Mouse (Mus musculus): ENCODE results near the gene Btbd9. TPM values are rescaled to one million over a fixed set of nuclear protein-coding genes. Genes with fewer than 3 reads are reported as not detected.
"Not testable (repeated sequence)": the region's sequence is repeated elsewhere in the genome, so short reads cannot be mapped to it uniquely, and the experiment has no call there.

The Btbd9 gene
- polyA plus RNA-seq, 1 experiment from 2014 or later = 139 TPM

DNA sequence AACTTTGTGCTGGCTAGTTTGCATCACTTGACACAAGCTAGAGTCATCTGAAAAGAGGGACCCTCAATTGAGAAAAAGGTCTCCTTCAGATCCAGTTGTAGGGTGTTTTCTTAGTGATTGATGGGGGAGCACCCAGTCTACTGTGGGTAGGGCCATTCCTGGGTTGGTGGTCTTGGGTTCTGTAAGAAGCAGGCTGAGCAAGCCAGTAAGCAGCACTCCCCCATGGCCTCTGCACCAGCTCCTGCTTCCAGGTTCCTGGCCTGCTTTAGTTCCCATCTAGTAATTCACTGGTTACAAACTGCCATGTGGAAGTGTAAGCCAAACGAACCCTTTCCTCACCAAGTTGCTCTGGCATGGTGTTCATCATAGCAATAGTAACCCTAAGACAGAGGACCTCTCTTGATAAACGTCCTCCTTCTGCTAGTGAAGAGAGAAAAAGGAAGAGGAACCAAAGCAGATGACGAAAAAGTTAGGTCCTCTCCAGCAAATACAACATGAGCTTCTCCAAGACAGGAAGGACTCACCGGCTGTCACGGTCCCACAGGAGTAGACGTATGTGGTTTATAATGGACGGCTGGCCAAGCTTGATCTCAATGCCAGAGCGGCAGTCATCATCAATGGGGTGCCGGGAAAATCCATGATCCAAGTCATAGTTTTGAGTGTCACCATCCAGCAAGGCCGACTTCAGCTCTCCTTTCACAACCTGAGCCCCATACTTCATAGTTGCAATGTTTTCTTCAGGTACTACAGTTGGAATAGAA lies 59.5 kb downstream of the Btbd9 start:
- no peak for ATAC-seq (ENCODE audit: low FRiP score, low read depth)
- H3K36me3 ChIP-seq = 0 out of 2 replicates have a peak, but pooled peaks cover 3% of the 10 kb centered on the region
- H3K27ac ChIP-seq (replicated peaks) = no peak overlapping the region
- H3K9me3 ChIP-seq = no peaks in the 10 kb centered on the region
- 94% methylated on average over 10 of the region's 10 CpGs for WGBS
- no peak overlapping the region for H3K4me2 ChIP-seq
- H3K27me3 ChIP-seq = no peaks in the 10 kb centered on the region
- H3K4me1 ChIP-seq (replicated peaks) = 0 out of 2 replicates have a peak, but pooled peaks cover 4% of the 10 kb centered on the region
- H3K4me3 ChIP-seq = no peak overlapping the region
- H3K9ac ChIP-seq = no peak overlapping the region

DNA sequence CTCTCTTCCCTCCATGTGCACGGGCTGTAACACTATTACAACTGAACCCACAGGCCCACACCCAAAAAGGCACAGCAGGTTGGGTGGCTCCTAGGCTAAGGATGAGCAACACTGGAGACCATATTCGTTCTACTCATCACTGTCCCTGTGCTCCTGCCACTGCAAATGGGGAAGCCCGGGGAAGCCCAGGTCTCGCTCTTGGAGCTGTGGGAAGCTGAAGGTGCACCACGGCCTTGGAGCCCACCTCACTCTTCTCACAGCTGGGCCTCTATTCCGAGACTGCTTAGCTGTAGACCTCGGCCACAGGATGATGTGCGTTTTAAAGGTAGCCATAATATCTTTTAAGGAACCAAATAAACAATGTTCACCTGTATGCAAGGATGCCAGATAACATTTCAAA lies 60.9 kb downstream of the Btbd9 start:
- Histone ChIP-seq H3K9ac (no peak overlapping the region), H3K4me3 (no peak overlapping the region), H3K4me1 (replicated peaks) (0 out of 2 replicates have a peak, but pooled peaks cover 4% of the 10 kb centered on the region), H3K27ac (replicated peaks) (no peak overlapping the region), H3K9me3 (no peaks in the 10 kb centered on the region), H3K27me3 (no peaks in the 10 kb centered on the region), H3K4me2 (no peak overlapping the region), H3K36me3 (0 out of 2 replicates have a peak, but pooled peaks cover 3% of the 10 kb centered on the region)
- ATAC-seq (ENCODE audit: low FRiP score, low read depth) = no peak
- WGBS = 95% methylated on average over 8 of the region's 8 CpGs

DNA sequence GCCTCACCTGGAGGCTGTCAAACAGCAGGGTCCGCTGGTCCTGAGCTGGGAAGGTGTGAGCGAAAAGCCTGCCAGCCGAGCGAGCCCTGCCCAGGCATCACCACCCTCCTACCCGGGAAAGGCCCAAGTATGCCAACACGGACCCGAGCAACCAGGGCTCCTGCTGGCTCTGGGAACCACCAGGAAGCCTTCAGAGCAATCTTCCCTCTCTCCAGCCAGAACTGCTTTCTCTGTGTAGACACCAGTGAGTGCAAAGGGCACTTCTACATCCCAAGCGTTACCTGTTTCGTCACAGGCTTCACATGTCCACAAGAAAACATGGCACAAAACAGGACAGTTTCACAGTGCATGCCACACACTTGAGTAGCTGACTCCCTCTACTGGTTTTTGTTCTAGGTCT lies 63.3 kb downstream of the Btbd9 start:
- 91% methylated on average over 9 of the region's 9 CpGs for WGBS
- Histone ChIP-seq H3K36me3 (0 out of 2 replicates have a peak, but pooled peaks cover 3% of the 10 kb centered on the region), H3K9me3 (no peaks in the 10 kb centered on the region), H3K4me2 (no peak overlapping the region), H3K27ac (replicated peaks) (no peak overlapping the region), H3K4me3 (no peak overlapping the region), H3K9ac (no peak overlapping the region), H3K4me1 (replicated peaks) (peaks cover 11% of the 10 kb centered on the region; the same call in 1 of the 2 replicates), H3K27me3 (no peaks in the 10 kb centered on the region)
- no peak for ATAC-seq (ENCODE audit: low FRiP score, low read depth)

GRCm38 (mm10) chr17:30512531-30512930 lies 63.8 kb downstream of the Btbd9 start:
- Histone ChIP-seq H3K4me3 (no peak overlapping the region), H3K4me1 (replicated peaks) (peaks cover 14% of the 10 kb centered on the region; the same call in 1 of the 2 replicates), H3K27me3 (no peaks in the 10 kb centered on the region), H3K36me3 (0 out of 2 replicates have a peak, but pooled peaks cover 3% of the 10 kb centered on the region), H3K27ac (replicated peaks) (no peak overlapping the region), H3K9me3 (no peaks in the 10 kb centered on the region), H3K9ac (no peak overlapping the region), H3K4me2 (no peak overlapping the region)
- WGBS = 90% methylated on average over 7 of the region's 7 CpGs
- ATAC-seq (ENCODE audit: low FRiP score, low read depth) = no peak

DNA sequence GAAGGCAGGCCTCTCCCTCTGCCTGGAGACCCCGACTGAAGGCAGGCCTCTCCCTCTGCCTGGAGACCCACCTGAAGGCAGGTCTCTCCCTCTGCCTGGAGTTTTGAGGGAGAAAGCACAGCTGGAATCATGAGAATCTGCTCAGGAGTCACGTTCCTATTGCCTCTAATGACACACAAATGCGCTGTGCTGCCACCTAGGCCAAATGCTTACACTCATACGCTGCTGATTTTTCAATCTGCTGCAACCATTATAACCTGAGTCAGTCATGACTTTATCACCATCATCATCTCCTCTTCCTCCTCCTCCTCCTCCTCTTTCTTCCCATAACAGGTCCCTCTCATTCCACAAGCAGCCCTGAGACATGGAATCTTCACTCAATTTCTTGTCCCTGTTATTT lies 64.3 kb downstream of the Btbd9 start:
- 53% methylated on average over 4 of the region's 4 CpGs for WGBS
- no peaks in the 10 kb centered on the region for H3K27me3 ChIP-seq

GRCm38 (mm10) chr17:30511399-30511798 lies 64.9 kb downstream of the Btbd9 start:
- H3K27me3 ChIP-seq = no peaks in the 10 kb centered on the region
- H3K4me2 ChIP-seq = no peak overlapping the region
- H3K9ac ChIP-seq = no peak overlapping the region
- H3K4me3 ChIP-seq = no peak overlapping the region
- no peak overlapping the region for H3K27ac ChIP-seq (replicated peaks)
- 66% methylated on average over 6 of the region's 6 CpGs for WGBS
- no peaks in the 10 kb centered on the region for H3K9me3 ChIP-seq
- no peaks in the 10 kb centered on the region for H3K36me3 ChIP-seq
- peaks cover 22% of the 10 kb centered on the region; the same call in 1 of the 2 replicates for H3K4me1 ChIP-seq (replicated peaks)
- ATAC-seq (ENCODE audit: low FRiP score, low read depth) = no peak

More for the DNA sequence above, 64.3 kb downstream of the Btbd9 start:
- Histone ChIP-seq H3K9ac (no peak overlapping the region), H3K36me3 (0 out of 2 replicates have a peak, but pooled peaks cover 3% of the 10 kb centered on the region), H3K4me1 (replicated peaks) (peaks cover 19% of the 10 kb centered on the region; the same call in 1 of the 2 replicates), H3K27ac (replicated peaks) (no peak overlapping the region), H3K4me3 (no peak overlapping the region), H3K4me2 (no peak overlapping the region), H3K9me3 (no peaks in the 10 kb centered on the region)
- no peak for ATAC-seq (ENCODE audit: low FRiP score, low read depth)

DNA sequence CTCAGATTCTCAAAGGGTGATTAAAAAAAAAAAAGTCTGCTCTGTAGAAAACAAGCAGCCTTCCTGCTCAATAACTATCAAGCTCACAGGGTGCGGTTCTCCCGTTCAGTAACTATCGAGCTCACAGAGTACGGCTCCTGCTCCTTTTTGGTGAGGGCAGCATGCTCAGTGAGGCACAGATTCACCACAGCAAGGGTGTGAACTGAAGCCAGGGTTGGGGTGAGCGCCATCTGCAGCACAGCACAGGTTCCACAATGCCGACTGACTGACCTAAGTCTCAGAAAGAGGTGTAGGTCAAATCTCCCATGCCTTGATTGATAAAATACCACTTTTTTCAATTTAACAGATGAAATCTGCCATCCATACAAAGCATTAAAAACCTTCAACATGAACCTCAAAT lies 66.1 kb downstream of the Btbd9 start:
- Histone ChIP-seq H3K9me3 (no peaks in the 10 kb centered on the region), H3K4me1 (replicated peaks) (peaks cover 22% of the 10 kb centered on the region; the same call in 1 of the 2 replicates)

GRCm38 (mm10) chr17:30509646-30510045 lies 66.6 kb downstream of the Btbd9 start:
- 85% methylated on average over 6 of the region's 6 CpGs for WGBS
- no peaks in the 10 kb centered on the region for H3K9me3 ChIP-seq
- no peak overlapping the region for H3K27ac ChIP-seq (replicated peaks)
- H3K4me2 ChIP-seq = no peak overlapping the region
- no peak overlapping the region for H3K4me3 ChIP-seq
- no peak for ATAC-seq (ENCODE audit: low FRiP score, low read depth)
- H3K27me3 ChIP-seq = no peaks in the 10 kb centered on the region
- H3K4me1 ChIP-seq (replicated peaks) = peaks cover 22% of the 10 kb centered on the region; the same call in 1 of the 2 replicates
- H3K9ac ChIP-seq = no peak overlapping the region
- 0 out of 2 replicates have a peak, but pooled peaks cover under 1% of the 10 kb centered on the region for H3K36me3 ChIP-seq

More for the DNA sequence above, 66.1 kb downstream of the Btbd9 start:
- Histone ChIP-seq H3K4me3 (no peak overlapping the region), H3K27ac (replicated peaks) (no peak overlapping the region), H3K36me3 (no peaks in the 10 kb centered on the region), H3K4me2 (no peak overlapping the region), H3K27me3 (no peaks in the 10 kb centered on the region), H3K9ac (no peak overlapping the region)
- WGBS = 57% methylated on average over 6 of the region's 6 CpGs
- no peak for ATAC-seq (ENCODE audit: low FRiP score, low read depth)

GRCm38 (mm10) chr17:30507636-30508576 lies 68.4 kb downstream of the Btbd9 start:
- H3K27ac ChIP-seq (replicated peaks) = peak overlapping the region; percentile 25; the same call in 1 of the 2 replicates

DNA sequence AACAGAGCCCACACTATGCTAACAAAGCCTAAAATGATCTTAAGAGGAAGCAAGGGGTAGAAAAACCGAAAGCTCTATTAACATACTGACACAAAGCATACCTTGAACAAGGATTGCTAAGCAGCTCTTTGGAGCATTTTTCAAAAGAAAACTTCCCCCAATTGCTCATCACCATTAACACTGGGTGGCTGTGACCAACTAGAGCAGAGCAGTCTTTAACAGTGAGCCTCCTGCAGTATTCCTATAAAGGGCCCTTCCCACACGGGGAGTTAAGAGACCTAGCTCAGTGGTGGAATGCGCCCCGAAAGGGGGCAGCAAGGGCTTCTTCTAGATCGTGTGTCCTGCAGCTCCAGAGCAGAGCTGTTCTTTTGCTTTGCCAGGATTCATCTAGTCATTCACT lies 69.4 kb downstream of the Btbd9 start:
- H3K27ac ChIP-seq (replicated peaks) = peak overlapping the region; percentile 25; the same call in 1 of the 2 replicates
- 35% methylated on average over 5 of the region's 5 CpGs for WGBS
- peaks cover 20% of the 10 kb centered on the region; the same call in 1 of the 2 replicates for H3K4me1 ChIP-seq (replicated peaks)
- no peak overlapping the region for H3K4me3 ChIP-seq
- ATAC-seq (ENCODE audit: low FRiP score, low read depth) = no peak
- no peak overlapping the region for H3K4me2 ChIP-seq
- H3K27me3 ChIP-seq = no peaks in the 10 kb centered on the region
- no peak overlapping the region for H3K9ac ChIP-seq
- 0 out of 2 replicates have a peak, but pooled peaks cover 3% of the 10 kb centered on the region for H3K36me3 ChIP-seq
- no peaks in the 10 kb centered on the region for H3K9me3 ChIP-seq

More at GRCm38 (mm10) chr17:30507636-30508576, 68.4 kb downstream of the Btbd9 start:
- no peak overlapping the region for H3K4me3 ChIP-seq
- WGBS = 67% methylated on average over 9 of the region's 9 CpGs
- no peak for ATAC-seq (ENCODE audit: low FRiP score, low read depth)
- no peak overlapping the region for H3K9ac ChIP-seq
- no peaks in the 10 kb centered on the region for H3K9me3 ChIP-seq
- H3K4me1 ChIP-seq (replicated peaks) = peaks cover 22% of the 10 kb centered on the region; the same call in 1 of the 2 replicates
- 0 out of 2 replicates have a peak, but pooled peaks cover 3% of the 10 kb centered on the region for H3K36me3 ChIP-seq
- H3K4me2 ChIP-seq = no peak overlapping the region
- no peaks in the 10 kb centered on the region for H3K27me3 ChIP-seq

DNA sequence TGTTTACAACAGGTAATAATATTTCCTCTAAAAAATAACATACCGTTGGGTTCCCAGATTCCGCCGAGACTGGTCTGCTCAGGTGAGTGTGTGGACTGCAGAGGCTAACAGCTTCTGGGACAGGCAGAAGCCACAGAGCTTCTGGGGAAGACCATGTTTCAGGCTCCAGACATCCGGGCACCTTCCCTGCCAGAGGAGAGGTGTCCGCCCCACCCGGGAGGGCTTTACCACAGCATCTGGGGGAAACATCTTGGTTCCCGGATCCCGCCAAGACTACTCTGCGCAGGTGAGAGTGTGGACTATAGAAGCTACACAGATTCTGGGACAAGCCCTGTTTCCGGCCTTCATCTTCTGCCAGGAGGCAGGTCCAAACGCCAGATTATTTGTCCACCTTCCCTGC lies 76.7 kb downstream of the Btbd9 start:
- peaks cover 28% of the 10 kb centered on the region for H3K4me1 ChIP-seq (replicated peaks)
- not testable (repeated sequence) for H3K4me3 ChIP-seq; H3K27me3 ChIP-seq; H3K9ac ChIP-seq; H3K36me3 ChIP-seq; H3K9me3 ChIP-seq; H3K4me2 ChIP-seq; H3K27ac ChIP-seq (replicated peaks); ATAC-seq (ENCODE audit: low FRiP score, low read depth)
- WGBS = 98% methylated on average over 11 of the region's 11 CpGs

Measured in hindbrain, embryonic 15.5 days (tissue).